Mouse (Mus musculus) thymus, adult 2 months (tissue): ENCODE results near the gene Ngef.

ENCODE experiments used
- CTCF ChIP-seq: fragments of 200-500 bp; IDR thresholded peaks from 2 replicates; pipeline ENCODE4 v1.5.1; 2012; ENCODE audit warnings: mild to moderate bottlenecking, control low read depth, low read length, moderate library complexity, borderline replicate concordance; ENCODE audit not compliant: control insufficient read depth, poor library complexity, insufficient read depth; ENCODE audit errors: extremely low read depth
- POLR2A ChIP-seq: fragments of 200-500 bp; IDR thresholded peaks from 2 replicates; pipeline ENCODE4 v1.6.1; 2012; ENCODE audit warnings: mild to moderate bottlenecking, low read length, control low read depth, moderate library complexity; ENCODE audit not compliant: control insufficient read depth, poor library complexity, insufficient read depth; ENCODE audit errors: extremely low read depth

DNA sequence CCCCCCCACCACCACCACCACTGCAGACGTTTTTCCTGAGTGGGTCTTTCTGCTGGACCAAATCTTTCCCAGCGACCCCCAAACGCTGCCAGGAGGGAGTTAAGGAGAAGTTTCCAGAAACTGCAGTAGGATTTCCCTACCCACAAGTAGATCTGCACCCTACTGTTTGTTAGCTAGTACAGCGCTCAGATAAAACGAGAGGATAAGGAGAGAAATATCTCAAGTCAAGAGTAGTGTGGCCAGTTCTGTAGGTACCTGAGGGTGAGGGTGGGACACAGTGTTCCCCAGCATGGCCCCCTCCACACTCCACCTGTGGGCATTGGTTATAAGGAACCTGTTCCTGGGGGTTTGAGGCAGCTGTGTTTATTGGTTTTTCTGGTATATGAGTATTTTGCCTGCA lies 62.8 kb downstream of the Ngef start:
- no peak for TF ChIP-seq POLR2A
- TF ChIP-seq CTCF, result no peak
